Mouse (Mus musculus): ENCODE measurements around the gene Ppil4. TPM values are rescaled to one million over a fixed set of nuclear protein-coding genes. Genes with fewer than 3 reads are reported as not detected.

Ppil4 gene
- polyA plus RNA-seq, 1 experiment, result 0.38 TPM

DNA sequence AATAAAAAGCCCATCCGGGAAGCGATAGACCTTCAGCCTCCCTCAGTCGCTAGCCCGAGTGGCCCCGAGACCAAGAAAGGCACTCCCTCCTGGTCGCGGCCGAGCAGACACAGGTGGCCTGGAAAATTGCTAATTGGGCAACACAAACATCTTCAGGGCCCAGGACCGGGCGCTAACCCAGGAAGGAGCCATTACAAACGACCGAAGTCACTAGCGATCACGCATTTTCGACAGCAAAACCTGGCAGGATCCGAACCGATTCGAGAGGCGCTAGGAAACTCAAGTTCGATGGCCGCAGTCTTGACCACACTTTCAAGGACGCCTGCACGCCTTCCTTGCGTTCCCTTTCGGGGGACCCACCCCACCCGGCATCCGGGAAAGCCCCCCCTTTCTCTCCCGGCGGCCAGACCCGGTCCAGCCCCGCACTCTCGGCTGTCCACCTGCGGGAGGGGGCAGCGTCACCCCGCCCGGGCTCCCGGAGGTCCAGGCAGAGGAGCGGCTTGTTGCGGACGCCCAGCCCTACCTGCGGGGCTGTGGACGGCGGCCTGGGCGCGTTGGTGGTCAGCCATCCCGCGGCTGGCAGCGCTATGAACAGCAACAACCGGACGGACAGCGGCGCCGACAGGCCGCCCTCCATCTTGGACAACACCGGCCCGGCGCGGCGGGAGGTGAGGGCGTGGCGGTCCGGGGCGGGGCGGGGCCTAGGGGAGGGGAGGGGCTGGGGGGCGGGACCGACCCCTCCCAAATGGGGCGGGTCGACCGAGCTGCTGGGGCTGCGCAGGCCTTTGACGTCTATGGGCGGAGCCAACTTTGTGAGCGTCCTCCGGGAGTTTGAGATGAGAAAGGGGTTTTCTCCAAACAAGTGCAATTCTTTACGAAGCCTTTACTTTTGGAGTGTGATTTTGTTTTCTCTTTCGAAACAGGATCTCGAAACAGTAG lies 12.2 kb upstream of the Ppil4 start:
- Histone ChIP-seq H3K4me1 (ENCODE audit: control insufficient read depth) (peaks cover 46% of the 10 kb centered on the region), H3K36me3 (ENCODE audit: control insufficient read depth) (peaks cover 30% of the 10 kb centered on the region), H3K4me3 (replicated peaks) (peak overlapping the region; percentile 97), H3K9me3 (ENCODE audit: control insufficient read depth, low read length) (no peaks in the 10 kb centered on the region), H3K27me3 (ENCODE audit: control insufficient read depth) (no peaks in the 10 kb centered on the region)
- TF ChIP-seq TAL1 (IDR thresholded peaks at IDR 0.05; ENCODE audit: low read length), result no peak
- TF ChIP-seq GATA1 (IDR thresholded peaks at IDR 0.05; ENCODE audit: low read length), result no peak

DNA sequence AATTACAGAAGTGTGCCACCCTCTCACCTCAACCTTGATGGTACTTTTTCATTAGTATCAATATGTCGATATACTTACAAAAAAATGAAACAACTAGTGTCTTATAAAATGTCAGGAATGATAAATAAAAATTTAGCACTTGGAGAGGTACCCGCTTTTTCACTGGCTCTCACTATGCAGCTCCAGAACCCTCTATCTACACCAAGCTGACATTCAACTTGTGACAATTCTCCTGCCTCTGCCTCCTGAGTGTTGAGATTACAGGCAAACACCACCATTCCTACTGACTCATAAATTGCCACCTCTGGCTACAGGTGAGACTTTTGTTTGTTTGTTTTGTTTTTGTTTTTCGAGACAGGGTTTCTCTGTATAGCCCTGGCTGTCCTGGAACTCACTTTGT lies 11.5 kb upstream of the Ppil4 start:
- peak overlapping the region; percentile 97 for H3K4me3 ChIP-seq (replicated peaks)
- peaks cover 23% of the 10 kb centered on the region for H3K36me3 ChIP-seq (ENCODE audit: control insufficient read depth)
- H3K4me1 ChIP-seq (ENCODE audit: control insufficient read depth), result peaks cover 48% of the 10 kb centered on the region
- no peaks in the 10 kb centered on the region for H3K9me3 ChIP-seq (ENCODE audit: control insufficient read depth, low read length)
- no peaks in the 10 kb centered on the region for H3K27me3 ChIP-seq (ENCODE audit: control insufficient read depth)
- no peak for TF ChIP-seq GATA1 (IDR thresholded peaks at IDR 0.05; ENCODE audit: low read length)
- no peak for TF ChIP-seq TAL1 (IDR thresholded peaks at IDR 0.05; ENCODE audit: low read length)

DNA sequence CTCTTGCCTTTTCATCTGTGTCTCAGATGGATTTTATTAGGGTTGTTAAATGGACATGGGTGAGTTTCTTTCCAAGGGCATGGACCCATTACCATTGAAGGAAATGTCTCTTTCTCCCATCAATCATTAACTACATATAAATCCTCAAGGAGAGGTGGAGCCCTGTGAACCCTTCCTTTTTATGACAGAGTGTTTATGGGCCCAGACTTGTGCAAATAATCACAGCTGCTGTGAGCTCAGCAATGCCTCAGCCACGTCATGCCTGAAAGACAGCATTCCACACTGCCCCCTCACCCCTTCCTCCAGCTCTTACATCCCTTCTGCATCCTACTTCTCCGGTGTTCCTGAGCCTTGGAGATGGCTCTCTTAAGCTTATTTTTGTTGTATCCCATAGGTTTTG lies 5.4 kb upstream of the Ppil4 start:
- Histone ChIP-seq H3K36me3 (ENCODE audit: control insufficient read depth) (peaks cover 19% of the 10 kb centered on the region), H3K4me3 (replicated peaks) (no peak overlapping the region), H3K4me1 (ENCODE audit: control insufficient read depth) (peaks cover 33% of the 10 kb centered on the region), H3K27me3 (ENCODE audit: control insufficient read depth) (no peaks in the 10 kb centered on the region), H3K9me3 (ENCODE audit: control insufficient read depth, low read length) (no peaks in the 10 kb centered on the region)
- no peak for TF ChIP-seq GATA1 (IDR thresholded peaks at IDR 0.05; ENCODE audit: low read length)
- no peak for TF ChIP-seq TAL1 (IDR thresholded peaks at IDR 0.05; ENCODE audit: low read length)

DNA sequence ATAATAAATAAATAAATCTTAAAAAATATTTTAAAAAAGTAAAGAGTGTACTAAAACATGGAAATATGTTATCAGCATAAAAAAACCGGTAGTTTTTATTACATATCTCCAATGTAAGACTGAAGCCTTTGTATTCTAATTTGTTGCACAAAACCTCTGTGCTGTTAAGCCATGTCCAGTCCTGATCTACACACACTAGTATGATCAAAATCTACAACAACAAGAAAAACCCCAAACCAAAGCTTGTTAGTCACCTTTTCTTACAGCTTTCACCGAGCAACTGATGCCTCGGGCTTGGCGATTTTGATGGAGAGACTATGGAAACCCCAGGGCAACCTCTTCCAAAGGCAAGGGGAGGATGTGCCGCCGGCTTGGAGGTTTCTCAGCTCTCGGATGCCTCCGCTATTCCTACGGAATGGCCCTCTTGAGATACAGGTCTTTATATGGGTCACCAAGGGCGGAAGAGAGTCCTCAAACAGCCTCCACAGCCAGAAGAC lies 389 bp upstream of the Ppil4 start:
- Histone ChIP-seq H3K9me3 (ENCODE audit: control insufficient read depth, low read length) (no peaks in the 10 kb centered on the region), H3K36me3 (ENCODE audit: control insufficient read depth) (peaks cover 49% of the 10 kb centered on the region), H3K4me1 (ENCODE audit: control insufficient read depth) (peaks cover 27% of the 10 kb centered on the region), H3K27me3 (ENCODE audit: control insufficient read depth) (no peaks in the 10 kb centered on the region), H3K4me3 (replicated peaks) (peak overlapping the region; percentile 97)
- TF ChIP-seq TAL1 (IDR thresholded peaks at IDR 0.05; ENCODE audit: low read length), result no peak
- TF ChIP-seq GATA1 (IDR thresholded peaks at IDR 0.05; ENCODE audit: low read length), result no peak; the same call in 1 of the 2 replicates

DNA sequence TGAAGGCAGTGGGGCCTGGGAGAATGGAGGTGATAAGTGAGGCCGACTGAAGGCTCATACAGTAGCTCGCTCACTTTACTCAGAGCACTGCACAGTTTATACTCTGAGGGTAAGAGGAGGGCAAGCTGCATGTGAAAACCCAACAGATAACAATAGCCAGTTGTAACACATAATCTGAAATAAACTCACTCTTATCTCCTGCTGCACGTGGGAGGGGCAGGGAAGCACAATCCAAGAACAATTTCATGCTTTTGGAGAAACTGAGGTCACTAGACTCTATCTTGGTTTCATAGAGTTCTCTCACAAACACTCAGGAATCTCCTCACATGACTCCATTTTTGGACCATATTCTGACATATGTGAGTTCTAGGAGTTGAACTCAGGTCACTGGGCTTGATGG lies 8.6 kb downstream of the Ppil4 start:
- Histone ChIP-seq H3K27me3 (ENCODE audit: control insufficient read depth) (no peaks in the 10 kb centered on the region), H3K4me1 (ENCODE audit: control insufficient read depth) (no peaks in the 10 kb centered on the region), H3K9me3 (ENCODE audit: control insufficient read depth, low read length) (no peaks in the 10 kb centered on the region), H3K36me3 (ENCODE audit: control insufficient read depth) (peaks cover 97% of the 10 kb centered on the region), H3K4me3 (replicated peaks) (no peak overlapping the region)
- no peak for TF ChIP-seq GATA1 (IDR thresholded peaks at IDR 0.05; ENCODE audit: low read length)
- no peak for TF ChIP-seq TAL1 (IDR thresholded peaks at IDR 0.05; ENCODE audit: low read length)

DNA sequence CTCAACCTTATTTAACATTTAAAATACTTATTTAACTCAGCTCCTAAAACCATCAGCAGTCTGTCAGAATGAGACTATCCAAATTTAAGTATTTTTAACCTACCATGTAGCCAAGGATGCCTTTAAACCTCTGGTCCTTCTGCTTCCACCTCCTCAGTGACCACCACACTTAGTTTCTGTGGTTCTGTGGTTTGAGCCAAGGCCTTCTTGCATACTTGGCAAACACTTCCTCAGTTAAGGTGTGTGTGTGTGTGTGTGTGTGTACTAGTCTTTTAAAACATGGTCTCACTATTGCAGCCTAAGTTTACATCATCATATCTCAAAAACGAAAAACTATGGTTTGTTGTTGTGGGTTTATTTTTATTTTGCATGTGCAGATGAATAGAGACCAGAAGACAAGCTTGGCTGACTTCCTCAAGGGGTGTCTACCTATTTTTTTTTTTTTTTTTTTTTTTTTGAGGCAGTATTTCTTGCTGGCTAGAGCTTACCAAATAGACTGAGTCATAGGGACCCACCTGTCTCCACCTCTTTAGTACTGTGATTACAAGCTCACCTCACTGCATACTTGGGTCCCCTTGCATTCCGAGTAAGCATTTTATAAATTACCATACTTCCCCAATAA lies 9.9 kb downstream of the Ppil4 start:
- Histone ChIP-seq H3K36me3 (ENCODE audit: control insufficient read depth) (peaks cover 97% of the 10 kb centered on the region), H3K27me3 (ENCODE audit: control insufficient read depth) (no peaks in the 10 kb centered on the region), H3K4me1 (ENCODE audit: control insufficient read depth) (no peaks in the 10 kb centered on the region; the same call in 1 of the 2 replicates), H3K9me3 (ENCODE audit: control insufficient read depth, low read length) (no peaks in the 10 kb centered on the region), H3K4me3 (replicated peaks) (no peak overlapping the region)
- TF ChIP-seq GATA1 (IDR thresholded peaks at IDR 0.05; ENCODE audit: low read length) (no peak), TAL1 (IDR thresholded peaks at IDR 0.05; ENCODE audit: low read length) (no peak)

DNA sequence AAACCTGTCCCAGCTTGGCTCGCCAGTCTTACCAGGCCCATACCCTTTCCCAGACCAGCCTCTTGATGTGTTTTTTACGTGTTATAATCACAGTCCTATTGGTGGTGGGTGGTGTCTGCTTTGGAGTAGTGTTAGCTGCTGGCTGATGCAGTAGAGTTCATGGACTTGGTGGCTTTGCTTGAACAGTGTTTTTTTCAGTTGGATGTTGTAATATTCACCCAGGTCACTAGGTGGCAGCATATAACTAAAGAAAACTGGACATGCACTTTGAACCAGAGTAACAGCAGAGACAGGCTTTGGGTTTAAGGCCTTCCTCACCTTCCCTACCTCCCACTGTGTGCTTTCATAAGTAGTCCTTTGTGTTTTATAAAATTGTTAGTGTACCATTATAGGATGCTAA lies 17.2 kb downstream of the Ppil4 start:
- Histone ChIP-seq H3K27me3 (ENCODE audit: control insufficient read depth) (no peaks in the 10 kb centered on the region), H3K9me3 (ENCODE audit: control insufficient read depth, low read length) (no peaks in the 10 kb centered on the region), H3K4me3 (replicated peaks) (no peak overlapping the region), H3K4me1 (ENCODE audit: control insufficient read depth) (no peaks in the 10 kb centered on the region; the same call in 1 of the 2 replicates), H3K36me3 (ENCODE audit: control insufficient read depth) (peaks cover 96% of the 10 kb centered on the region)
- TF ChIP-seq TAL1 (IDR thresholded peaks at IDR 0.05; ENCODE audit: low read length) (no peak), GATA1 (IDR thresholded peaks at IDR 0.05; ENCODE audit: low read length) (no peak)

DNA sequence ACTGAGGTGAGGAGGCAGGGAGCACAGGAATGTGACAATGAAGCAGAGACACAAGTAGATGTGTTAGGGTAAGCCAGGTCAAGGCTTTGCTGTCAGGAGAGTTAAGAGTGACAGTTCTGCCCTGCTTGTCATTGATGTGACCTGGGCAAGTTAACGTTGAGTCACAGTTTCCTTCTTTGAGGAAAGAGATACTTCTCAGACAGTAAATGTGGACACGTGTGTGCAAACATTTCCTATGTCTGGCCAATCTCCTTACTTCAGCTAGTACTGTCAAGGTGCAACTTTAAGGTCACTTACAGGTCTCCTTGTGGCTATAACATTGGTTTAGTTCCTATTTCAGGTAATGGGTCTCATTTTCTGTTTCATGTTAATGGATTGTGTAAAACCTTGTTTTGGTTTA lies 23.8 kb downstream of the Ppil4 start:
- H3K4me1 ChIP-seq (ENCODE audit: control insufficient read depth), result no peaks in the 10 kb centered on the region
- no peaks in the 10 kb centered on the region for H3K27me3 ChIP-seq (ENCODE audit: control insufficient read depth)
- no peak overlapping the region for H3K4me3 ChIP-seq (replicated peaks)
- no peaks in the 10 kb centered on the region for H3K9me3 ChIP-seq (ENCODE audit: control insufficient read depth, low read length)
- peaks cover 95% of the 10 kb centered on the region for H3K36me3 ChIP-seq (ENCODE audit: control insufficient read depth)
- no peak for TF ChIP-seq TAL1 (IDR thresholded peaks at IDR 0.05; ENCODE audit: low read length)
- TF ChIP-seq GATA1 (IDR thresholded peaks at IDR 0.05; ENCODE audit: low read length), result no peak

DNA sequence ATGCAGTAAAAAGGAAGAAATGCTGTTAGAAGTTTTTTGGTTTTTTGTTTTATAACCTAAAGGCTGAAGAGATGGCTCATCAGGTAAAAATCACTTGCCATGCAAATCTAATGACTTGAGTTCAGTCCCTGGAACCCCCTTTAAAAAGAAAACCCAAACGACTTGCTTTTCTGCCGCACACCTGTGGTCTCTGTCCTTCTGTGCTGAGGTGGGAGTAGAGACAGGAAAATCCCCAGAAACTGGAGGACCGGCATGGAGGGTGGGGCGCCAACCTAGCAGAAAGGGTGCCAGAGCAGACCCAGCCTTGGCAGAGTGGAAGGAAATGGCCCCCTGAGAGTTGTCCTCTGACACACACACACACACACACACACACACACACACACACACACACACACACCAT lies 26.0 kb downstream of the Ppil4 start:
- no peak overlapping the region for H3K4me3 ChIP-seq (replicated peaks)
- TF ChIP-seq TAL1 (IDR thresholded peaks at IDR 0.05; ENCODE audit: low read length), result no peak
- no peak for TF ChIP-seq GATA1 (IDR thresholded peaks at IDR 0.05; ENCODE audit: low read length)
- no peaks in the 10 kb centered on the region for H3K4me1 ChIP-seq (ENCODE audit: control insufficient read depth)
- H3K27me3 ChIP-seq (ENCODE audit: control insufficient read depth), result no peaks in the 10 kb centered on the region
- peaks cover 92% of the 10 kb centered on the region for H3K36me3 ChIP-seq (ENCODE audit: control insufficient read depth)
- H3K9me3 ChIP-seq (ENCODE audit: control insufficient read depth, low read length), result no peaks in the 10 kb centered on the region
